Mouse (Mus musculus): ENCODE results near the gene Rhbdf2. TPM values are rescaled to one million over a fixed set of nuclear protein-coding genes. Genes with fewer than 3 reads are reported as not detected.
"Not testable (repeated sequence)": the region's sequence is repeated elsewhere in the genome, so short reads cannot be mapped to it uniquely, and the experiment has no call there.

Rhbdf2 gene
- polyA plus RNA-seq, 1 experiment from 2014 or later = 4.3 TPM

DNA sequence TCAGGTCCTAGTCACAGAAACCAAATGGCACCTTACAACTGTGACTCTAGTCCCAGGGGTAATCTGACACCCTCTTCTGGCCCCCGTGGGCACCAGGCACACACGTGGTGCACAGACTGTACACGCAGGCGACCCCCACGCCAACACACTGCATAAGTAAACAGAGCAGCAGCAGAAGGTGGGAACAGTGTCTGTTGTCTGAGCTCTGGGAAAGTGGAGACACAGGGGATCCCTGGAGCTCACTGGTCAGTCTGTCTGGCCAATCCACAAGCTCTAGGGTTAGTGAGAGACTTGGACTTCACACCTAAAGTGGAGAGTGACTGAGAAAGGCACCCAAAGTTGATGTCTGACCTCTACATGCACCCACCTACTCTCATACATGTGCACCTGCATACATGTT, 42.5 kb upstream of the Rhbdf2 start:
- no peak overlapping the region for H3K4me3 ChIP-seq
- H3K27ac ChIP-seq = no peak overlapping the region
- H3K9me3 ChIP-seq = no peaks in the 10 kb centered on the region
- WGBS = 20% methylated on average over 5 of the region's 5 CpGs
- no peak for ATAC-seq (ENCODE audit: insufficient number of reproducible peaks, insufficient read depth, low FRiP score, low TSS enrichment, low read depth)
- no peak overlapping the region for H3K9ac ChIP-seq
- H3K27me3 ChIP-seq = no peaks in the 10 kb centered on the region
- no peak overlapping the region for H3K4me2 ChIP-seq
- H3K36me3 ChIP-seq = peaks cover 17% of the 10 kb centered on the region
- peaks cover 40% of the 10 kb centered on the region for H3K4me1 ChIP-seq

DNA sequence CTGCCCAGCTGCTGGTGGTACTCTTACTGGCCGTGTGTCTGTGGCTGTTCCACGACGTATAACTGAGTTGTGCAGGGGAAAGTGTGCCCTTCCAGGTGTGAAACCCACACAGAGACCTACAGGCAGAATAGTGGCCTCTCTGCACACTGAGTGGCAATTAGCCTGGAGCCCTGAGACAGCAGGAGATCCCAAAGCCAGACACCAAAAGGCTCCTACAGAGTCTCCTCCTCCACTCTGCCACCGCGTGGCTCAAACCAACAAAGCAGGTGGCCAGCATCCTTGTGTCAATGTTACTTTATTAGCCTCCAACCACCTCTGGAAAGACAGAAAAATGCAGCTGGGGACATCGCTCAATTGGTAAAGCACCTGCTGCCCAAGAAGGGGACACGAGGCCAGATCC, 42.0 kb upstream of the Rhbdf2 start:
- Histone ChIP-seq H3K4me2 (no peak overlapping the region), H3K36me3 (peaks cover 12% of the 10 kb centered on the region), H3K4me1 (peaks cover 40% of the 10 kb centered on the region), H3K4me3 (no peak overlapping the region), H3K9ac (0 out of 2 replicates have a peak overlapping the region, but pooled peaks have one; percentile 6), H3K27ac (no peak overlapping the region), H3K27me3 (no peaks in the 10 kb centered on the region), H3K9me3 (no peaks in the 10 kb centered on the region)
- WGBS = 43% methylated on average over 7 of the region's 7 CpGs
- ATAC-seq (ENCODE audit: insufficient number of reproducible peaks, insufficient read depth, low FRiP score, low TSS enrichment, low read depth) = no peak

DNA sequence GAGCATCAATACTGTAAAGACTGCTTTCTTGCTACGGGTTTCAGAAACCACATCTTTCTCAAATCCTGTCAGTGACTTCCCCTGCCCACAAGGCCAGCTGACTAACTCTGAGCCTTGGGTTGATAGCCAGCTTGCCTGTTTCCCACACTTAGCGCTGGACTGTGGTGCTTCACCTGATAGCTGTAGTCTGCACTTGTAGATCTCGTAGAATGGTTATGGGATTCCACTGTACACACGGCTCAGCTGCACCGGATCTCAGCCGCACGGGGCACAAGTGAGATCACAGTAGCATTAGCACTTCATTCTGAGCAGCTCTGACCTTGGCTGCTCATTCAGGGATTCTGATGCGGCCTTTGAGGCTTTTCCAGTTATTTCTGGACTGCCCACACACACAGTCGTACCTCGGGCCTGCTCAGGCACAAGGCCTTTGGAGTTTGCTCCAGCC, 41.6 kb upstream of the Rhbdf2 start:
- Histone ChIP-seq H3K27me3 (peaks cover under 1% of the 10 kb centered on the region; the same call in 1 of the 2 replicates), H3K27ac (no peak overlapping the region), H3K36me3 (peaks cover 8% of the 10 kb centered on the region), H3K4me1 (peaks cover 37% of the 10 kb centered on the region), H3K9me3 (no peaks in the 10 kb centered on the region), H3K9ac (0 out of 2 replicates have a peak overlapping the region, but pooled peaks have one; percentile 6), H3K4me2 (no peak overlapping the region), H3K4me3 (no peak overlapping the region)
- WGBS = 81% methylated on average over 10 of the region's 10 CpGs
- no peak for ATAC-seq (ENCODE audit: insufficient number of reproducible peaks, insufficient read depth, low FRiP score, low TSS enrichment, low read depth)

DNA sequence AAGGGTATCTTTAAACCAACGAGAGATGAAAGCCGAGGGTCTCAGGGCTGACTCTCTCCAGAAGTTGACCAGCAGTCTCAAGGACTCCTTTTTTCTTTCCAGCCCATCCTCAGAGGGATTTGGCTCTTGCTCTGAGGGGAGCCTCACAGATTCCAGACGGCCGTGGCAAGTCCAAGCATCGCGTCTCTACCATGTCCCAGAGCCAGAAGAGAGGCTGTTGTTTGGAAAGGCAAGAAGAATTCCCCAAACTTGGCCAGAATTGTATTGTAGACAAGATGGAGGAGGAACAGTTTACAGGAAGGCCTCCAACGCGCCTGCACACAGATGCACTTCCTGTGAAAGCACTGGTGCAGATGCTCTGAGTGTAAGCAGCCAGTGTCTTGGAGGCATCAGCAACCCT, 41.1 kb upstream of the Rhbdf2 start:
- no peak for ATAC-seq (ENCODE audit: insufficient number of reproducible peaks, insufficient read depth, low FRiP score, low TSS enrichment, low read depth)
- peaks cover 5% of the 10 kb centered on the region for H3K27me3 ChIP-seq
- H3K27ac ChIP-seq = no peak overlapping the region
- H3K4me1 ChIP-seq = peaks cover 36% of the 10 kb centered on the region
- H3K36me3 ChIP-seq = peaks cover 3% of the 10 kb centered on the region
- no peak overlapping the region for H3K9ac ChIP-seq
- no peak overlapping the region for H3K4me2 ChIP-seq
- 79% methylated on average over 8 of the region's 8 CpGs for WGBS
- no peak overlapping the region for H3K4me3 ChIP-seq
- no peaks in the 10 kb centered on the region for H3K9me3 ChIP-seq

DNA sequence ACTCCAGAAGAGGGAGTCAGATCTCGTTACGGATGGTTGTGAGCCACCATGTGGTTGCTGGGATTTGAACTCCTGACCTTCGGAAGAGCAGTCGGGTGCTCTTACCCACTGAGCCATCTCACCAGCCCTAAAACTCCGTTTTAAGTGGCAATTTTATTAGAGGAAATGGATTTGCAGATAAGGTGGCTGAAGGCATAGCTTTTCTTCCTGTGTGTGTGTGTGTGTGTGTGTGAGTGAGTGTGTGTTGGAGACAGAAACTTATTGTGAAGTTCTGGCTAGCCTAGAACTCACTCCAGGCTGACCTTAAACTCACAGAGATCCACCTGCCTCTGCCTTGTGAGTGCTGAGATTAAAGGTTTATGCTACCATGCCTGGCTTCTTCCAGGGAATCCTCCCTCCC, 40.2 kb upstream of the Rhbdf2 start:
- peaks cover 38% of the 10 kb centered on the region for H3K4me1 ChIP-seq
- WGBS = 85% methylated on average over 5 of the region's 5 CpGs

DNA sequence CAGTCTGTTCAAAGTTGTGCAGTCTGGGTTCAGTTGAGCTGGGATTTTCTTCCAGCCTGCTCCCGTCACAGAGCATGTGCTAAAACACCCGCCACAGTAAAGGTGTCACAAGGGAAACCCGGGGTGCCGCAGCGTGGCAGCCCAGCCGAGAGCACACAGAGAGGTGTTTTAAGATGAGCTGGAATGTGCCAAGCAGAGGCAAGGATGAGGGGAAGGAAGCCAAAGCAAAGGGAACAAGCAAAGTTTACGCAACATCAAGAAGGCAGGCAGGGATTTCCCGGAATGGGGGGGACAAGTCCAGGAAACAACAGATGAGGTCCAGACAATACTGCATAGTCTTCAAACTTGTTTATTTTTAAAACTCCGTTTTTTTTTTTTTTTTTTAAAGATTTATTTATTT, 39.7 kb upstream of the Rhbdf2 start:
- Histone ChIP-seq H3K9me3 (no peaks in the 10 kb centered on the region), H3K4me1 (peaks cover 42% of the 10 kb centered on the region), H3K4me3 (no peak overlapping the region), H3K9ac (no peak overlapping the region), H3K27me3 (peaks cover 8% of the 10 kb centered on the region), H3K27ac (no peak overlapping the region), H3K4me2 (no peak overlapping the region), H3K36me3 (no peaks in the 10 kb centered on the region)
- ATAC-seq (ENCODE audit: insufficient number of reproducible peaks, insufficient read depth, low FRiP score, low TSS enrichment, low read depth) = no peak
- 76% methylated on average over 9 of the region's 9 CpGs for WGBS

More for the DNA sequence above, 40.2 kb upstream of the Rhbdf2 start:
- H3K27ac ChIP-seq; H3K36me3 ChIP-seq; ATAC-seq (ENCODE audit: insufficient number of reproducible peaks, insufficient read depth, low FRiP score, low TSS enrichment, low read depth); H3K4me3 ChIP-seq; H3K9me3 ChIP-seq; H3K9ac ChIP-seq; H3K4me2 ChIP-seq; H3K27me3 ChIP-seq: not testable (repeated sequence)

DNA sequence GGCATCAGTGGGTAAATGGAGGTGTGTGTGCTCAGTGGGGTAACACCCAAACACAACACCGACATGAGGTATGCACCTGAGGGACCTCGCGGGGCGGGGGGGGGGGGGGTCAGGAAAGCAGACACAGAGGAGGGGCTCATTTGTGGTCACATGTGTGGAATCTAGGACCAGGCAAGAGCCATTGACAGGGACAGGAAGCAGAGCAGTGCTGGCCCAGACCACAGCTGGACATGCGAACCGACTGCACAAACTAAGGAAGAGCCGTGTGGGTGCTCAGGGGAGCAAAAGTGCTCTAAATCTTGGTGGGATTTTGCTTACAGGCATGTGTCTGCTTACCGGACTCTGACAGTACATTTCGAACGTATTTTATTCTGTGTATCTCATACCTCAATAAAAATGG, 38.5 kb upstream of the Rhbdf2 start:
- H3K9me3 ChIP-seq = no peaks in the 10 kb centered on the region
- H3K27ac ChIP-seq = no peak overlapping the region
- ATAC-seq (ENCODE audit: insufficient number of reproducible peaks, insufficient read depth, low FRiP score, low TSS enrichment, low read depth) = no peak

DNA sequence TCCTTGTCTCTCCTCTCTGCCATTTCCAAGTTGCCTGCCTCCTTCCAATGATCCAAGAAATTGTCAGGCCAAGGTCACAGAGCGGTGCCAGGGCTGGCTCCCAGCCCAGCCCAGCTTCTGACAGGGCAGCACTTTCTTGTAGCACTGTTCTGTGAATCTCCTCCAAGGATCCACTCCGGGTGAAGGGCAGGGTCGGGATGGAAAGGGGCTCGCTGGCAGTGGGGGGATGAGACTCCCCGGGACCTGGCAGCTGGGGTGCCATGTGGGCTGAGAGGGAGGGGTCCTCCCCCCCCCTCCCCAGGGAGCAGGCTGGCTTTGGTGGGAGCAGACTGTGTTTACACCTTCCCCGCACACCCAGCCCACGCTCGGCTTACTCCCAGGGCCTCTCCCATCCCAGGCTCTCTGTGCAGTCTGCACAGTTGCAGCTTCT, 35.1 kb upstream of the Rhbdf2 start:
- no peaks in the 10 kb centered on the region for H3K9me3 ChIP-seq
- H3K4me2 ChIP-seq = 0 out of 2 replicates have a peak overlapping the region, but pooled peaks have one; percentile 28
- H3K27me3 ChIP-seq = peaks cover 8% of the 10 kb centered on the region
- H3K9ac ChIP-seq = peak overlapping the region; percentile 52; the same call in 1 of the 2 replicates
- WGBS = 57% methylated on average over 8 of the region's 8 CpGs
- ATAC-seq (ENCODE audit: insufficient number of reproducible peaks, insufficient read depth, low FRiP score, low TSS enrichment, low read depth) = no peak
- no peak overlapping the region for H3K4me3 ChIP-seq
- no peak overlapping the region for H3K27ac ChIP-seq
- peaks cover 54% of the 10 kb centered on the region for H3K4me1 ChIP-seq
- no peaks in the 10 kb centered on the region for H3K36me3 ChIP-seq

More for the DNA sequence above, 38.5 kb upstream of the Rhbdf2 start:
- no peaks in the 10 kb centered on the region for H3K36me3 ChIP-seq
- peaks cover 47% of the 10 kb centered on the region for H3K4me1 ChIP-seq
- no peak overlapping the region for H3K9ac ChIP-seq
- H3K27me3 ChIP-seq = peaks cover 8% of the 10 kb centered on the region
- H3K4me3 ChIP-seq = no peak overlapping the region
- WGBS = 59% methylated on average over 10 of the region's 10 CpGs
- no peak overlapping the region for H3K4me2 ChIP-seq

DNA sequence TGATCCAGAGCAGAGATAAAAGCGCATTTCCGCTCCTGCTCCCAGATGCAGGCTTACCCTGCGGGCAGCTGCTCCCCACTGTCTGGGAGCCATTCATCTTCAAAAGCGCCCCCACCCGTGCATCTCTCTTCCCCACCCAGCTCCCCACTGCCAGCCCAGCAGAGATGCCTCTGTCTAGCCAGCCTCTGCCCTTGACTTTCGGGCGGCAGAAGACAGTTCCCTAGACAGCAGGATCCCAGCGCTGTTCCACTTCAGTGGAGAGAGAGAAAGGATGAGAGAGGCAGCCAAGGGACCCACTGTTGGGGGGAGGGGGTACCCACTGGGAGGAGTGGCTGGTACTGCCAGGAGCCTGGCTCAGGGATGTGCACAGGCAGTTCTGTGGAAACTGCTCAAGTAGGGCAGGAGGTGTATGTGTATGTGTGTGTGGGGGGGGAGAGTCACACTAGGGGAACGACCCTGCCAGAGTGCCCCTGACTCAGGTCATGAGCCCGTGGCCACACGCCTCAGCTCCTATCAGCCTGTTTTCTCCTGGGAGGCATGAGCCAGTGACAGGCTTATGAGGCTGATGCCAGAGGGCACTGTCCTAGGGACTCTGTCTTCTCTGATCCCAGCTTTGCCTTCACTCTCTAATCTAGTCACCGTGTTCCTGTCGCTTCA, 34.6 kb upstream of the Rhbdf2 start:
- Histone ChIP-seq H3K36me3 (no peaks in the 10 kb centered on the region), H3K4me3 (no peak overlapping the region), H3K9ac (peak overlapping the region; percentile 44), H3K27ac (peak overlapping the region; percentile 28; the same call in 1 of the 2 replicates), H3K4me2 (peak overlapping the region; percentile 28), H3K9me3 (no peaks in the 10 kb centered on the region), H3K4me1 (peaks cover 55% of the 10 kb centered on the region), H3K27me3 (peaks cover 8% of the 10 kb centered on the region)
- WGBS = 19% methylated on average over 13 of the region's 13 CpGs
- ATAC-seq (ENCODE audit: insufficient number of reproducible peaks, insufficient read depth, low FRiP score, low TSS enrichment, low read depth) = no peak

DNA sequence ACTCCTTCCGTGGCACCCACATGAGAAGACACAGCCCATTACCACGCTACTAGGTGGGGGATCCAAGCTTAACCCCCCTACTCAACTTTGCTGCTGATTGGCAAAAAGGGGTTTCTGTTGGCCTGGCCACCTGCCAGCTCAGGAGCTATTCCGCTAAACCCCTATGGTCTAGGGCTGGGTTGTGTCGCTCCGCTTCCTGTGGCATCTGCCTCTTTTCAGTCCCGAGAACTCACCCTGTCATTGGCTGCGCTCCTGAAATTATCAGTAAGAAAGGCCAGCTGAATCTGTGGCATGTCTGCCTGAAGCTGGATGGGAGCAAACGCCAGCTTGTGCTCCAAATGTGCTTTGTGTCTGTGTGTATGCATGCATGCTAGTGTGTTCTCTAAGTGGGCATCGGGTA, 33.4 kb upstream of the Rhbdf2 start:
- H3K36me3 ChIP-seq = no peaks in the 10 kb centered on the region
- WGBS = 65% methylated on average over 9 of the region's 9 CpGs
- no peak overlapping the region for H3K9ac ChIP-seq
- H3K27me3 ChIP-seq = peaks cover 8% of the 10 kb centered on the region
- ATAC-seq (ENCODE audit: insufficient number of reproducible peaks, insufficient read depth, low FRiP score, low TSS enrichment, low read depth) = no peak
- H3K9me3 ChIP-seq = no peaks in the 10 kb centered on the region
- no peak overlapping the region for H3K27ac ChIP-seq
- H3K4me2 ChIP-seq = no peak overlapping the region
- peaks cover 53% of the 10 kb centered on the region for H3K4me1 ChIP-seq
- H3K4me3 ChIP-seq = no peak overlapping the region

DNA sequence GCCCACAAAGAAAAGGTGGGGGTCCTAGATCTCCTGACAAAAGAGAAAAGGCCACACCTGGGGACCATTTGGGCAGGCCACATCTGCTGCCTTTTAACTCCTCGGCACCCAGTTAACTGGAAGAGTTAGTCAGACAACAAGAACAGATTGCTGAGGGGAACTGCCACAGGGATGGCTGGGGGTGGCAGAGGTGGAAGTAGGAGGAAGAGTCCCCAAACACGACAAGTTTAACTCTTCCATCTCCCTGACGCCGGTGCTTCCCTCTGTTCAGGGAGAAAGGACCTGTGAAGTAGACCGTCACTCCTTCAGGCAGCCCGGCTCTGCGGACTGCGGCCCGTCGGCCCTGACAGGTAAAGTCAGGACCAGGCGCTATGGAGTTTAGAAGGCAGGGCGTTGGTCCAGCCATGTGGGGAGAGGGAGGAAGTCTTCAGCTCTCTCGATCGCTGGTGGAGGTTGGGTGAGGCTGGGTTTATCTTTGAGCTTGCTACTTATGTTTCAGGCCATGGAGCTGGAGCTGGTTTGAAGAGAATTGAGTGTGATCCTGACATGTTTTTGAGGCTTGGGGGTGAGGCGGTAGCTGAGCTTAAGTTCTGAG, 32.3 kb upstream of the Rhbdf2 start:
- WGBS = 67% methylated on average over 15 of the region's 15 CpGs
- H3K36me3 ChIP-seq = no peaks in the 10 kb centered on the region
- H3K9ac ChIP-seq = no peak overlapping the region
- no peak overlapping the region for H3K4me2 ChIP-seq
- peaks cover 57% of the 10 kb centered on the region for H3K4me1 ChIP-seq
- H3K27me3 ChIP-seq = peaks cover 18% of the 10 kb centered on the region
- no peak overlapping the region for H3K4me3 ChIP-seq
- no peak for ATAC-seq (ENCODE audit: insufficient number of reproducible peaks, insufficient read depth, low FRiP score, low TSS enrichment, low read depth)
- H3K9me3 ChIP-seq = no peaks in the 10 kb centered on the region
- H3K27ac ChIP-seq = peak overlapping the region; percentile 71; the same call in 1 of the 2 replicates

DNA sequence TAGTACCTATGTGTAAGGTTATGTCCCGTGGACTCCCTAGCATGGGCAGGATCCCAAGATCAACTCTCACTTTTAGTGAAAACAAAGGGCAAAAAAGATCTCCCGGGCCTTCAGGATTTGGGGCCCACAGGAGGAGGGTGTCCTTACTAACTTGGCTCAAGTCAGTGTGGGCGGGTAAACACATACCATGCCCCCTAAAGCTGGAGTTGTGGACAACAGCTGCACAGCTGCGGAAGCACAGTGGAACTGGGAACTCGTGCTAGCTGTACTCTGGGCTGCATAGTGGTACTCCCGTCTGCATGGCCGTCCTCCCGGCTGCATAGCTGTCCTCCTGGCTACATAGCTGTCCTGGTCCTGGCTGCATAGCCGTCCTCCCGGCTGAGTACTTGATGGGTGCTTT, 31.4 kb upstream of the Rhbdf2 start:
- no peak for ATAC-seq (ENCODE audit: insufficient number of reproducible peaks, insufficient read depth, low FRiP score, low TSS enrichment, low read depth)
- 63% methylated on average over 10 of the region's 10 CpGs for WGBS
- Histone ChIP-seq H3K4me2 (peak overlapping the region; percentile 60), H3K36me3 (no peaks in the 10 kb centered on the region), H3K4me1 (peaks cover 60% of the 10 kb centered on the region), H3K27me3 (peaks cover 24% of the 10 kb centered on the region), H3K9ac (0 out of 2 replicates have a peak overlapping the region, but pooled peaks have one; percentile 21), H3K27ac (peak overlapping the region; percentile 71), H3K4me3 (peak overlapping the region; percentile 41), H3K9me3 (no peaks in the 10 kb centered on the region)
